Mouse (Mus musculus) layer of hippocampus, postnatal 14 days (tissue): ENCODE measurements around the gene Syngr1. TPM values are rescaled to one million over a fixed set of nuclear protein-coding genes. Genes with fewer than 3 reads are reported as not detected.
"Not testable (repeated sequence)": the region's sequence is repeated elsewhere in the genome, so short reads cannot be mapped to it uniquely, and the experiment has no call there.

Source experiments
- DNase-seq, 2 experiments: peaks; one replicate each; pipeline ENCODE4 v3.0.0; 2021 to 2022; ENCODE audit warnings: low spot score in 2 of 2, mixed read lengths in 1 of 2
- total RNA-seq, 2 experiments: library from RNA; stranded (reverse); gene quantifications; 2 replicates each; pipeline ENCODE4 v1.2.3; 2021

Gene Syngr1
- total RNA-seq, 2 experiments from 2014 or later = 462 to 472 TPM

DNA sequence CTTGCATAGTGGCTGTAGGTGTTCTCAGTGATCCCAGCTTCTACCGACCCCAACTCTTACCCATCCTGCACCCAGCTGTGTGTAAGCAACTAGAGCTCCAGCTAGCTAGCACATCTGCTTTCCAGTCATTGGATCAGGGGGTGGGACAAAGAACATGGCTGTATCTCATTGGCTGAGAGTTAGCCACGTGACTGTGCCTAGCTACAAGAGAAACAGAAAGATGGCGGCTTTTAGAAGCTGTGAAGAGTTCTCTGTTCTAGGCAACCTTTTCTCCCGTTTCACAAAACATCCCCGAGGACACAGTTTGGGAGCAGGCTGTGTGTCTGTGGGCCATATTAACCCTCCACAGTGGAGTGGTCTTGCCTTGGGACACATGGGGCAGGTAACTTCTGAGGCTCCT, 24.1 kb downstream of the Syngr1 start:
- DNase-seq = no peak

DNA sequence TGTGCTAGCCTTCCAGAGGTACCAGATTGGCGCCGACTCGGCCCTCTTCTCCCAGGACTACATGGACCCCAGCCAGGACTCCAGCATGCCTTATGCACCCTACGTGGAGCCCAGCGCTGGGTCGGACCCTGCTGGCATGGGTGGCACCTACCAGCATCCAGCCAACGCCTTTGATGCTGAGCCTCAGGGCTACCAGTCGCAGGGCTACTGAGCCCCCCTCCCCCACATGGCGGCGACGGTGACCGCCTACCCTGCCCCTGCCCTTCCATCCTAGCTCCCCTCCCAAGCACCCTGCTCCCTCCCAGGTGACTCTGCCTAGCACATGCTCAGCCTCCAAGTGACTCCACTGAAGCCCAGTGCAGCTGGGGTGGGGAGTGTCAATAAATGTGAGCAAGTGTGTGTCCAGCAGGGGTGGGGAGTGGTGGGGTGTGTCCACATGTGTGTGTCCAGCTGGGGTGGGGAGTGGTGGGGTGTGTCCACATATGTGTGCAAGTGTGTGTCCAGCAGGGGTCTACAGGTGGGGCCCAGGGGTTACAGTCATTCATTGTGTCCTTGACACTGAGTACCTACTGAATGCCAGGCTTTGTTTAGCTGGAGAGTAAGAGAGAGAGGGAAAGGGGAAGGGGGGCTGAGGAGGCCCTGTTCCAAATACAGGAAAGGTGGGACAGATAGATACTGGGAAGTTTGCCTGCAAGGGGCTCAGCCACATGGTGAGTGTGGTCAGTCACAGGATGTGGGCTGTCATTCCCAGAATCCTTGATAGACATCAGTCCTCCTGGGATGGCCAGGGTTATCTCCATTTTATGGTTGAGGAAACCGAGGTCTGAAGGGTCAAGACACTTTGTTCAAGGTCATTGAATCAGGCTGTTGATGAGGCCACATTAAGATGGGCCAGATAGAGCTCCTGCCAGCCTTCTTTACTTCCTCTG, 25.0 kb downstream of the Syngr1 start:
- no peak for DNase-seq

DNA sequence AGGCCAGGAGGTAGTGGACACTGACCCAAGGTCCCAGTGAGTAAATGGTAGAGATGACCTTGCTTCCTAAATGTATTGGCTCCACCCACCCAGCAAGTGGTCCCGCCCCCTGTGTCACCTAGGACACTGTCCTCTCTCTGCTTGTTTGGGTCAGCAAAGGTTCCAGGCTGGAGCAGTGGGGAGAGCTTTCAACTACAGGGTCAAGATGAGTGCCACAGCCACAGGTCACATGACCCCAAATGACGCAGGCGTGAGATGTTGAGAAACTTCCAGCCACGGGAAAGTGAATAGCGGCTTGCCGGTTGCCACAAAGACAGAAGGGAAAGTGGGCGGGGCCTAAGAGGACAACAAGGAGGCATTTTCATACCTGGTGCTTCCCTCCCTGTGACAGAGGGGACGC, 26.0 kb downstream of the Syngr1 start:
- no peak for DNase-seq

DNA sequence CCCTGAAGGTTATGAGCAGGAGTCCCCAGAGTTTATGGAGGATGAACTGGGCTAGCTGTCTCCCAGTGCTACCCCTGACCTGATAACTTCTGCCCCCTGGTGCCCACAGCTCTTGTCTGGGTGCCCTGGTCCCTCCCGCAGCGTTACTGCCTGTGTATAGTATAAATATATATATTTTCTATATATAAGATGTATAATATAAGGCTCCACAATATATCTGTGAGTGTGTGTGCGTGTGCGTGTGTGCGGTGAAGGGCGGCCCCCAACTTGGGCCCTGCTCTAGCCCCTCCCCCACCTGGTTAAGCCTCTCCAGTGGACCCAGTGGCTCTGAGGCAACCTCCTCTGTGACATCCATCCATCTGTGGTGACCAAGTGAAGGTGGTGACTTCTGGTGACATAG, 27.9 kb downstream of the Syngr1 start:
- DNase-seq = no peak

DNA sequence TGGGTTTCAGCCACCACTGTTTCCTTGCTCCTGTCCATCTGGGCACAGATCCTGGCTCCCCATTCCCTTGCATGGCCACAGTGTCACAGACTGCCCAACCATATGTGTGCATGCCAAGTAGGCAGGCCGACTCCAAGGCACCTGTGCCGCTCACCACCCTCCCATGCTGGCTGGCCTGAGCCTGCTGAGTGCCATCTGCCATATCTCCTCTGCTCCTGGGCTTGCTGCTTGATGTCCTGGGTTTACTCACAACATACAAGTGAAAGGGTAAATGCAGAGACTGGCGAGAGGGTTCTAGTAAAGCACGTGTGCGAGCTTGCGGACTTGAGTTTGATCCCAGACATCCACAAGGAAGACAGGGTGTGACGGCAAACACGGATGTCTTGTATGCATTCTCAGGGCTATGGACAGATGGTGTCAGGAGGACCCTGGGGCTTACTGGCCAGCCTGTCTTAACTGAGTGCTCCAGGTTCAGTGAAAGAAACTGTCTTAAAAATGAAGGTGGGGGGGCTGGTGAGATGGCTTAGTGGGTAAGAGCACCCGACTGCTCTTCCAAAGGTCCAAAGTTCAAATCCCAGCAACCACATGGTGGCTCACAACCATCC, 30.7 kb downstream of the Syngr1 start:
- no peak for DNase-seq

DNA sequence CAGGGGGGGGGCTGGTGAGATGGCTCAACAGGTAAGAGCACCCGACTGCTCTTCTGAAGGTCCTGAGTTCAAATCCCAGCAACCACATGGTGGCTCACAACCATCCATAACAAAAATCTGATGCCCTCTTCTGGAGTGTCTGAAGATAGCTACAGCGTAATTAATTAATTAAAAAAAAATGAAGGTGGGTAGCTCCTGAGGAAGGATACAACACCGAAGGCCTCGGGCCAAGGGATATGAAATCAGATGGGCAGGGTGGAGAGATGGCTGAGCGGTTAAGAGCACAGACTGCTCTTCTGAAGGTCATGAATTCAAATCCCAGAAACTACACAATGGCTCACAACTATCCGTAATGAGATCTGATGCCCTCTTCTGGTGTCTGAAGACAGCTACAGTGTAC, 31.3 kb downstream of the Syngr1 start:
- not testable (repeated sequence) for DNase-seq

DNA sequence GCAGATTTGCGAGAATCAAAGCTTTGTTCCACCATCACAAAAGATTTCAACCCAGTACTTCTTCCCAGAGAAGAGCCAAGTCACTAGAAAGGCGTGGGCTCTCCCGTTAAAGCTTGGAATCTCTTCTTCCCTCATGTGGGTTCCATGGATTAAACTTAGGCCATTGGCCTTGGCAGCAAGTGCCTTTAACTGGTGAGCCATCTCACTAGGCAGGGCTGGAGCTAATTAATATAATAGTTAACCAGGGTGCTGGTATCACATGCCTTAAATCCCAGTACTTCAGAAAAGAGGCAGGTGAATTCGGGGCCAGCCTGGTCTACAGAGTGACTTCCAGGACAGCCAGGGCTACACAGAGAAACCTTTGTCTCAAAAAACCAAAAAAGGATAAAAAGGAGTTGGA, 33.5 kb downstream of the Syngr1 start:
- DNase-seq = no peak

DNA sequence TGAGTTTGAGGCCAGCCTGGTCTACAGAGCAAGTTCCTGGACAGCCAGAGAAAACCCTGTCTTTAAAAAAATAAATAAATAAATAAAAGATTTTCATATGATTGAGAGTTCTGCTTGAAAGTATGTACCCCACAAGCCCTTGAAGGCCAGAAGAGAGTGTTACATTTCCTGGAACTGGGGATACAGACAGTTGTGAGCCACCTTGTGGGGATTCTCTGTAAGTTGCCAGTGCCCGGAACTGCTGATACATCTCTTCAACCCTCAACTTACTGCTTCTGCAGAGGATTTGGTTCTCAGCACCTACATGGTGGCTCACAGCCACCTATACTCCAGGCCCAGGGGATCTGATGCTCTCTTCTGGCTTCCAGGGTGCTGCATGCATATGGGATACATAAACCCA, 36.1 kb downstream of the Syngr1 start:
- peak in 1 of 2 experiments; percentile 34 for DNase-seq

DNA sequence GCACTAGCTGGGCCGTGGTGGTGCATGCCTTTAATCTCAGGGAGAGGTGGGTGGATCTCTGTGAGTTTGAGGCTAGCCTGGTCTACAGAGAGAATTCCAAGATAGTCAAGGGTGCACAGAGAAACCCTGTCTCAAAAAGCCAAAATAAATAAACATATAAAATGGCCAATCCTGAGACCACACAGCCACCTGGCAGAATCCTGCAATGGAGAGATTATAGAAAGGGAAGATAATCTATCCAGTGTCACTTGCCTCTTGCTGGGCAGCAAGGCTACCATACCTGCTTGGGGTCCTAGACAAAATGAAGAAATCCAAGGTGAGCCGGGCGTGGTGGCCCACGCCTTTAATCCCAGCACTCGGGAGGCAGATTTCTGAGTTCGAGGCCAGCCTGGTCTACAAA, 38.8 kb downstream of the Syngr1 start:
- DNase-seq = no peak

DNA sequence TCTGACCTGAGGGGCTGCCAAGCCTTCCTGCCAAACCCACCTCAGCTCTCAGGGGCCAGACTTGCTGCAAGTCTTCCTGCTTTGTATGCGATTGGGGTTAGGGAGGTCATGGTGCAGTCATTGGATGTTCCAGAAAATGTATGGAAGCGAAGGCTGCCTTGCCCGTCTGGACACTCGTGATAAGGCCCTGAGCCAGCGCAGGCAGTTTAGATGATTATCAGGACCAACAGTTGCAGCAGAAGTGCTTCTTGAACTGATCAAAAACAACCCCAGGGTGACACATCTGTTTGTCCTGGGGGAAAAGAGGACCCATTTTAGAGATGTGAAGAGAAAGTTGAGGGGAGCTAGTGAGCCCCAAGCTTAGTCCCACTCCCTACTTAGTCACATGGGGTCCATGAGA, 39.6 kb downstream of the Syngr1 start:
- DNase-seq = no peak

DNA sequence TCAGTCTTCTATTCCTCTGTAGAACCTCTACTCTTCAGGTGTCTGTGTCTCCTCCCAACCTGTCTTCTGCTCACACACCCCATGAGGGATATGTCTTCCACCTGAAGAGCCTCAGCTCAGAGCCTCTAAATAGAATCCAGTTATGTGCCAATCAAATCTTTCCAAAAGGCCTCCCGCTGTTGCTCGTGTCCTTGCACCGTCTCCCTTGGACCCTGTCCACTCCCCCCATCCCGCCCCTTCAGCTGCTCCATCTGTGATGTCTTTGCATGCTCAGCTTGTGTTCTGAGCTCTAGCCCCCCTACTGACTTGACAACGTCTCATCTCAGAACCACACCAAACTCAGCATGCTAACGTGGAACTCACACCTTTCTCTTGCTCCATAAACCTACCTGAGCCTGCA, 40.3 kb downstream of the Syngr1 start:
- DNase-seq = no peak

DNA sequence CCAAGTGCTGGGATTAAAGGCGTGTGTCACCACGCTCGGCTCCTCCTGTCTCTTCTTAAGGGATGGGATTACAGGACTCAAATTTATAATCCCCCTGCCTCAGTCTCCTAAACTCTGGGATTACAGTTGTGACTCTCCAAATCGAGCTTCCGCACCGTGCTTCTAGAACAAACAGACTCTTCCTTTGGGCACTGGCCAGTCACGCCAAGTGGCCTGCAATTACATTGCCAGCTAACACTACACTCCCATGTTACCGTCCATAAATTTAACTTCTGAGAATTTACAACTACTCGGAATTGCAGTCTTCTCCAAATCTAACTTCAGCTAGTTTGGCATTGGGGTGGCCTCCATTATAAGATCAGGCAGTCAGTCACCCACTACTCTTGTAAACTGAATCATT, 41.3 kb downstream of the Syngr1 start:
- DNase-seq = no peak

DNA sequence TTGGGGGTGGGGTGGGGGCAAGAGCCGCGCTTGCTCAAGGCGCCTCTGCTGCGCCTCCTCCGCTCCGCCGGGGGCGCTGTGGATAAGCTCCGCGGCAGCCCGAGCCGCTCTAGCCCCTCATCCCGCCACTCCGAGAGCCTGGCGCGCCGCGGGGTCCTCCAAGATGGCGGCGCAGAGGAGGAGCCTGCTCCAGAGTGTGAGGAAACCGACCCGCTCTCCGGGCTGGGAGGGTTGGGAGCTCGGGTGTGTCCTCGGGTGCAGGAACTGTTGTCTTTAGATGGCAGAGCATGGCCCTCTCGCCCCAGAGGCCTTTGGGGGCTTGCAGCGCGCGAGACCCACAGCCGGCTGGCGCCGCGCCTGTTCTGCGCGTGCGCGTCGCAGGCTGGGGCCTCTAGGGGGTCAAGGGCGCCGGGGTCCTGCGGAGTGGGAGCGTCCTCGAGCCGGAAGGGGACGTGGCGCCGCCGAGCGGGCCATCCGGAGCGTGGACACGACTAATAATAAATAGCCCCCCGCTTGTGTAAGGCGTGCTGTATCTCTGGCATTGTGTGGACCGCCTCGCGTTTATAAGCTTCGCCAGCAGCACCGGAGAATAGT, 42.0 kb downstream of the Syngr1 start, which contains the start of gene Tab1:
Gene Tab1 (plus strand): TSS at position 135 of the 594 bp plus-strand sequence.
- DNase-seq = peak; percentile 92 to 96

DNA sequence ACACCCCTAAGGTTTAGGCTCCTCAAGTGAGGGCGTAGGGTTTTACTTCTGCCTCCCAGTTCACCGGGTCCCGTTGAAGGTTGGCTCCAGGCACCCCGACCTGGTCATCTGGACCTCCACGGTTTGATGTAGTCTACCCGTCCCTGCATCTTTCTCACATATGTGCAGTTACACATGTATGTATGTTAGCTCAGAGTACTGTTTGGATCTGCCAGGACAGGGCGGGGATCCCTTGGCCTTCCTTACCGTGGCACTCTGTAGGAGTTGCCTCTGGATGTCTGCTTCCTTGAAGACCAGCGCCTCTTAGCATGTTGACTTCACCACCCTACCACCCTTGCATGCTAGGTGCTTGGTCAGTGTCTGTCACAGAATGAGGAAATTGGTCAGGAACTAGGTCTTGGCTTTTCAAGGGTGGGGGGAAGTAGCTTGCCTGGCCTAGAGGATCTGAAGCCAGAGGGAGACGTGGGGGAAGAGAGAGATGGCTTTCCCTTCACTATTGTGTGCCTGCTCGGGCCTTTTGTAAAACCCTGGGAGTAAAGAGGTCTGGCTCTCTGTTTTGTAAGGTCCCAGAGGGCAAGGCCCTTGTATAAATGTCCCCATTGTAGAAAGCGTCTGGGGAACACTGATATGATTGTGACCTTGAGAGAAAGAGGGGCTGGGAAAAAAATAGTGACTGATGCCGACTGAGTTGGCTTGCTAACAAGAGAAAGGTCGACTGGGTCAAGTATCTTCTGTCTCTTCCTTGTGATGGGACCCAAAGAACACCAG, 42.7 kb downstream of the Syngr1 start:
- peak; percentile 20 to 31 for DNase-seq

DNA sequence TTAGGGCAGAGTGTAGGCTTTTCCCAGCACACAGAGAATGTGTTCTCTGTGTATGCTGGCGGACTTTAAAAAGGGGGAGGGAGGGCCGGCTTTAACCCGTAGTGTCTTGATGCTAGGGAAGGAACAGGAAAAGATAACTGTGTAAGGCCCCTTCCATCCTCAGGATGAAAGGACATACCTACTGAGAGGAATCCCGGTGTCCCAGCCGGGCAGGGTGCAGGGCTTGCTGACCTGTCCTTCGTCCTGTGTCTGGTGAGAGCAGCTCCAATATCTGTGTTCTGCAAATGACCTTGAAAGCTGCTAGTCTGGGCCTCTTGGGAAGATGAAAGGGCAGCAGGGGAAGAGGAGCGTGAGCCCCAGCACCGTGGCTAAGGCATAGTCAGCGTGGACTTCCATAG, 43.3 kb downstream of the Syngr1 start:
- DNase-seq = no peak

DNA sequence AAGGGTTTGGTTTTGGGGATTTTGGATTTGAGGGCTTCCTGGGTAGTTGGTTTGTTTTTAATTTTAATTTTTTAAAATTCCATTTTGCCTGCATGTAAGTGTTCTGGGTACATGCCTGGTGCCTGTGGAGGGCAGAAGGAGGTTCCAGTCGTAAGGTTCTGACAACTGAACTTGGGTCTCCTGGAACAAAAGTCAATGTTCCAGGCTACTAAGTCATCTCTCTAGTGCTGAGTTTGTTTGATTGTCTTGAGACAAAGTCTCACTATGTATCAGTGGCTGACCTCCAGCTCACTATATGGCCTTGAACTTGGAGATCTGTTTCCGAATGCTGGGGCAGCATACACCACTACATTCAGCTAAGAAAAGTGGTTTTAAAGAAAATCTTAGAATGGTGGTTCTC, 44.4 kb downstream of the Syngr1 start:
- DNase-seq = no peak

DNA sequence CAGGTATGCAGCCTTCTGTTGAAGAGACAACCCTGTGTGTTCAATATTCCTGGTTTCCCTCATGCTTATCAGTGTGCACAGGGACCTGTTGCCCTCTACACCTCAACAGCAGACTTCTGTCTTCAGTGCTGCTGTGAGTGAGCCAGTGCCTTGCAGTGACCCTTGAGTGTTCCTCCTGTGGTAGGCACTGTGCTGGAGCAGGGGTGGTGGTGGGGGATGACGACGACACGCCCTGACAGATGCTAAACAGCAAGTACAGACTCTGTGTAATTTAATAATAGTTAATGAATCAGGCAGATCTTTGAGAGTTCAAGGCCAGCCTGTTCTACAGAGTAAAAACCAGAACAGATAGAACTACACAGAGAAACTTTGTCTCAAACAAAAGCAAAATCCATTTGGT, 45.5 kb downstream of the Syngr1 start:
- DNase-seq = no peak

DNA sequence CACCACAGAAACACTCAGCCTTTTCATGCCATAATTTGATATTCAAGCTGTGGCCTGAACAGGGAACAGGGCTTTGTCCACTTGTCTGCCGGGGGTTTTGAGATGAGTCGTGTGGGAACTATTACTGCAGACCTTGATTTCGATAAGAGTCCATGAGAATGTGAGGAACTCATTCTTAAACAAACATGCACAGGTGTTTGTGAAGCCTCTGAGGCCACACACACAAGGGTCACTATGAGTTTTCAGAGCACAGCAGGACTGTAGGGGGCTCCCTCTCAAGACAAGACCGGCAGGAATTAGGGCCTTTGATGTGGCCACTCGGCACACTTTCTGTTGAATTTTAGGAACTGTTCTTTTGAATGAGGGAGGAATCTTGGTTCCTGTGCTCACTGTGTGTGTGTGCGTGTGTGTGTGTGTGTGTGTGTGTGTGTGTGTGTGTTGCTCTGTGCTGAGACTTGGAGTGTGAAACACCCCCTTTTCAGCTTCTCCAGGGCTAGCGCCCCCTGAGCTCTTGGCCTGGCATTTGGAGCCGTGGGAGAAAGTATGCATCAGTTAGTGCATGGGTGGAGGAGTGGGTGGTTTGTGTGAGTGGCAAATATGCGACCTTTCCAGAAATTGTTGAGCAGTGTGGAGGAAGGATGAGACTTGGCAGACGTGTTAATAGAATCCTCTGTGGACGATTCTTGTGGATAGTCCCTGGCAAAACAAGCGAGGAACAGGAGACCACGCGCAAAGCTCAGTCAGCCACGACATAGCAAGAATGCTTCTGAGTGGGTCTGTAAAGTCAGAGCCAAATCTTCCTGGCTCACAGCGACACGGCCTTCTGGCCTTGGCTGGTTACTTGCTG, 47.0 kb downstream of the Syngr1 start:
- peak; percentile 43 to 58 for DNase-seq

DNA sequence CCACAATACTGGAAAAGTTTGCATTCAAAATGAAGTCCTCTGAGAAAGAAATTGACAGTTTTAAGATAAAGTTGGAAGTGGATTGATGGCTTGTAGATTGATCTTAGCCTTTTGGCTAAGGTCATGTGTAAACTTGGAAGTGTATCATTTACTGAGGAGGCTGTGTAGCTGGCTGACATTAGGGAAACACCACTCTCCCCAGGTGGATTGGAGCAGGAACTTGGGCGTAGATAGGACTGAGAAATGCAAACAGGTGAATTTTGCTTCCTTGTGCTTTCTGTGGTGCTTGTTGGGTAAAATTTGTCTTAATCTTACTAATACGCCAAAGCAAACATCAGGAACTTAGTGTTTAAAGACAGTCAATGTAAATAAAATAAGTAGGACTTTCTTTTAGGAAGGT, 49.2 kb downstream of the Syngr1 start:
- DNase-seq = no peak

DNA sequence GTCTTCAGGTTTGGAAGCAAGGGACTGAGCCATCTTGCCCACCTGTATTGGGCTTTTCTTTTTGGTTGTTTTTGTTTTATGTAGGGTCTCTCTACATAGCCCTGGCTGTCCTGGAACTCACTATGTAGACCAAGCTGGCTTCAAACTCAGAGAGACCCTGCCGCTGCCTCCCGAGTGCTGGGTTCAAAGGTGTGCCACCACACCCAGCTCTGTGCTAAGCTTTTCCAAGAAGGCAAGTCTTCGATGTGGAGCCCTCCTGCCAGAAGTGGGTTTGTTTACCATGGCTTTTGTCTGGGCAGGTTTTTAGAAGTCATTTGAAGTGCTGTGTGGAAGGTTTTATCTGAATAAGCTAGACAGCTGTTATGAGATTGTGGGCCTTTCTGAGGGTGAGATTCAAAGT, 49.7 kb downstream of the Syngr1 start:
- no peak for DNase-seq

DNA sequence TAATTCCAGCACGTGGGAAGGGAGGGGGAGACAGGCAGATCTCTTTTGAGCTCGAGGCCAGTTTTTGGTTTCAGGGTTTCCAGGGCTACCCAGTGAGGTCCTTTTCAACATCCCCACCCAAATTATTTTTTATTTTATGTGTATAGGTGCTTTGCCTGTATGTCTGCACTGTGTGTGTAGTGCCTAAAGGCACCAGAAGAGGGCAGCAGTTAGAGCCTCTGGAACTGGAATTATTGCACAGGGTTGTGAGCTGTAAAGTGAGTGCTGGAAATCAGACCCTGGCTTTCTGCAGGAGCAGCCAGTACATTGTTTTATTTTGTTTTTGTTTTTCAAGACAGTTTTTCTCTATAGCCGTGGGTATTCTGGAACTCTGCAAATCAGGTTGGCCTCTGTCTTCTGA, 51.0 kb downstream of the Syngr1 start:
- no peak for DNase-seq
